Mouse (Mus musculus) heart, embryonic 14.5 days (tissue): ENCODE data around the gene Gm28308. TPM values are rescaled to one million over a fixed set of nuclear protein-coding genes. Genes with fewer than 3 reads are reported as not detected.

ENCODE experiments used
- ATAC-seq: fragments of 200-750 bp; cut with Nextera tagmentation; 2 replicates; pipeline ENCODE4 v1.8.0; 2017; ENCODE audit warnings: low read depth, moderate TSS enrichment; ENCODE audit not compliant: insufficient number of reproducible peaks, insufficient read depth, low FRiP score
- H3K27ac ChIP-seq, 2 experiments: fragments of 200-500 bp in 1 of 2; fragments of 300-500 bp in 1 of 2; sonication (generic) in 1 of 2; replicated peaks in 1 of 2; 2 replicates each; pipeline ENCODE4 v1.5.1; 2012 to 2014; ENCODE audit warnings: low read depth in 2 of 2, low read length in 2 of 2, control low read depth in 1 of 2, mild to moderate bottlenecking in 1 of 2, mixed read lengths in 1 of 2; ENCODE audit not compliant: control insufficient read depth in 1 of 2, insufficient read depth in 1 of 2
- H3K27me3 ChIP-seq: fragments of 300-500 bp; sonication (generic); 2 replicates; pipeline ENCODE4 v1.6.1; 2014; ENCODE audit warnings: mild to moderate bottlenecking, low read length, control low read depth; ENCODE audit not compliant: control insufficient read depth, insufficient read depth
- H3K36me3 ChIP-seq: fragments of 300-500 bp; sonication (generic); 2 replicates; pipeline ENCODE4 v1.6.1; 2014; ENCODE audit warnings: mild to moderate bottlenecking, control low read depth, low read length, mixed read lengths; ENCODE audit not compliant: control insufficient read depth, insufficient read depth
- H3K4me1 ChIP-seq, 2 experiments: fragments of 200-500 bp in 1 of 2; fragments of 300-500 bp in 1 of 2; sonication (generic) in 1 of 2; 2 replicates each; pipeline ENCODE4 v1.6.1; 2012 to 2014; ENCODE audit warnings: low read length in 2 of 2, control low read depth in 1 of 2, mixed read lengths in 1 of 2; ENCODE audit not compliant: control insufficient read depth in 2 of 2, insufficient read depth in 2 of 2
- H3K4me2 ChIP-seq: fragments of 300-500 bp; sonication (generic); 2 replicates; pipeline ENCODE4 v1.6.1; 2014; ENCODE audit warnings: mild to moderate bottlenecking, low read length
- H3K4me3 ChIP-seq, 2 experiments: fragments of 200-500 bp in 1 of 2; fragments of 300-500 bp in 1 of 2; sonication (generic) in 1 of 2; 2 replicates each; pipeline ENCODE4 v1.5.1; 2012 to 2014; ENCODE audit warnings: low read length in 2 of 2, mild to moderate bottlenecking in 2 of 2, control low read depth in 1 of 2, low read depth in 1 of 2, moderate library complexity in 1 of 2; ENCODE audit not compliant: control insufficient read depth in 1 of 2, insufficient read depth in 1 of 2
- H3K9ac ChIP-seq: fragments of 300-500 bp; sonication (generic); 2 replicates; pipeline ENCODE4 v1.6.1; 2014; ENCODE audit warnings: mild to moderate bottlenecking, low read length
- H3K9me3 ChIP-seq: fragments of 300-500 bp; sonication (generic); 2 replicates; pipeline ENCODE4 v1.6.1; 2016; ENCODE audit warnings: low read length, control low read depth; ENCODE audit not compliant: control insufficient read depth
- WGBS: fragments of 180-500 bp; shearing (Covaris S2); extraction: QIAGEN DNeasy Blood & Tissue Kit; methylation state at CpG from one replicate; pipeline ENCODE4 v1.1.7; 2014; 5-methylcytosine and 5-hydroxymethylcytosine counted together
- polyA plus RNA-seq: library from polyadenylated mRNA; unstranded; fragments of >200 nt; fragmentation: Nextera tagmentation; extraction: Ambion mirVana; gene quantifications from 2 replicates; pipeline ENCODE4 v1.2.1, GENCODE M21; 2014

Gm28308 gene
- polyA plus RNA-seq, 1 experiment from 2014 or later: not detected

DNA sequence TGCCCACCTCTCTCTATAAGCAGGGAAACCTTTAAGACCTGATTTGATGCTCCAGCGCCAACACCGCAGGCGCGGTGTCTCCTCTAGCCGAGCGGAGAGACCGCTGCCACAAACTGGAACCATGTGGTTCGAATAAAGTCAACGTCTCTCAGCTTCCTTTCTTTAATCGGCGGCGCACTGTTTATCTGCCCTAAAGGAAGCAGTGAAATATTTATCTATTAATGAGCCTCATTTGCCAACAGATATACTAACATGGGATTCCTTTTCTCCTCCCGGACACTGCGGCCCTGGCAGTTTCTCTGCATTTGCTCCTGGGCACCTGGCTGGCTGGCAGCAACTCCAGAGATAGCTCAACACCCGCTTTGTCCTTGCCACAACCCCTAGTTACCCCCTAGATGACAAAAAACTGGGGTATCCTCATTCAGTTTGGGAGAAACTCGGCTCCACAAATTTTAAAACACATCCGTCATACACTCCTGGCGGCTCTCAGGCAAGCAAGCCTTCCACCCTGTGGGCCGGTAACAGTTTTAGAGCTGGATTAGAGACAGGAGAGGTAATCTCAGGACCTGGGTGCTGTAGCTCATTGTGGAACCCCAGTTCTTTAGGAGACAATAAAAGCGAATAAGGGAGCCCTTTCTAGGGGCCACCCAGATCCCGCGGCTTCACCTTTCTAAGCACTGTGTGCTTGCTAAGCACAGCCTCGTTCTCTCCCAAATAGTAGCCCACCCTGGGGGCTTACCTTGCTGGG, 4.9 kb upstream of the Gm28308 start:
- Histone ChIP-seq H3K4me2 (0 out of 2 replicates have a peak overlapping the region, but pooled peaks have one; percentile 45), H3K4me3 (peak overlapping the region in 1 of 2 experiments; percentile 24; a peak in 1 of 4 replicates), H3K9me3 (no peaks in the 10 kb centered on the region), H3K36me3 (no peaks in the 10 kb centered on the region), H3K27ac (no peak overlapping the region), H3K9ac (no peak overlapping the region), H3K4me1 (peaks cover 2 to 17% of the 10 kb centered on the region in 2 experiments; a peak in 1 of 4 replicates), H3K27me3 (peaks cover 100% of the 10 kb centered on the region)
- no peak for ATAC-seq
- 5% methylated on average over 23 of the region's 23 CpGs for WGBS

- ATAC-seq: no peak
- H3K27me3 ChIP-seq: peaks cover 100% of the 10 kb centered on the region
- no peak overlapping the region for H3K9ac ChIP-seq
- peaks cover 2 to 20% of the 10 kb centered on the region in 2 experiments; a peak in 1 of 4 replicates for H3K4me1 ChIP-seq
- WGBS: under 1% methylated on average over 25 of the region's 25 CpGs
- peak overlapping the region; percentile 4 to 24; a peak in 3 of 4 replicates for H3K4me3 ChIP-seq
- H3K9me3 ChIP-seq: no peaks in the 10 kb centered on the region
- H3K36me3 ChIP-seq: no peaks in the 10 kb centered on the region
- peak overlapping the region; percentile 45 for H3K4me2 ChIP-seq
- H3K27ac ChIP-seq: no peak overlapping the region
Measured at GRCm38 (mm10) chr6:52217459-52217768, 4.3 kb upstream of the Gm28308 start.

DNA sequence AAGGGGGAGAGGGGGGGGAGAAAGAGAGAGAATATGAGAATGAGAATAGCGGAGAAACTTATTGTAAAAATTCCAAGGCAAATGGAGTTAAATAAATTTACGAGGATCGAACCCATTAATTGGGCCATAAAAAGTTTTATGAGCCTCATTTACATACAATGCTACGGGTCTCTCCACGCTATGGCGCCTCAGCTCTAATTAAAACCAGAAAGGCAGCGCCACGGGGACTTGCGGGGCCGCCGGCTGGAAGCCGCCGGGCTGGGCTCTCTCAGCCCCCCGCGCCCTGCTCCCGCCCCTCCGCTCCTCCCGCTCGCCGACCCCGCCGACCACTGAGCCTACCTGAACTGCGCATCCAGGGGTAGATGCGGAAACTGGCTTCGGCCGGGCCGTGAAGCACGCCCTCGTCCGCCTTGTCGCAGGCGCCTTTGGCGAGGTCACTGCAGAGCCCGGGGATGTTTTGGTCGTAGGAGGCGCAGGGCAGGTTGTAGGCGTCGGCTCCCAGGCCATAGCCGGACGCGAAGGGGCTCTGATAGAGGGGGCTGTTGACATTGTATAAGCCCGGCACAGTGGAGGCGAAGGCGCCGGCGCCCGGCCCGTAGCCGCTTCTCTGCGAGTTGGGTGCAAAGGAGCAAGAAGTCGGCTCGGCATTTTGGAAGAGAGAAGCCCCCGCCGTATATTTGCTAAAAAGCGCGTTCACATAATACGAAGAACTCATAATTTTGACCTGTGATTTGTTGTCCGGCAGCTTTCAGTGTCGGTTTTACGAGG, 3.7 kb upstream of the Gm28308 start:
- 3% methylated on average over 60 of the region's 60 CpGs for WGBS
- peak overlapping the region; percentile 45 for H3K4me2 ChIP-seq
- no peaks in the 10 kb centered on the region for H3K9me3 ChIP-seq
- peak overlapping the region; percentile 4 to 24; a peak in 3 of 4 replicates for H3K4me3 ChIP-seq
- peaks cover 100% of the 10 kb centered on the region for H3K27me3 ChIP-seq
- ATAC-seq: no peak
- H3K36me3 ChIP-seq: no peaks in the 10 kb centered on the region
- peaks cover 2 to 19% of the 10 kb centered on the region in 2 experiments; a peak in 1 of 4 replicates for H3K4me1 ChIP-seq
- H3K27ac ChIP-seq: no peak overlapping the region
- H3K9ac ChIP-seq: no peak overlapping the region

GRCm38 (mm10) chr6:52215771-52216535, 2.8 kb upstream of the Gm28308 start:
- no peak overlapping the region for H3K9ac ChIP-seq
- H3K9me3 ChIP-seq: no peaks in the 10 kb centered on the region
- no peak overlapping the region for H3K4me3 ChIP-seq
- 1% methylated on average over 30 of the region's 30 CpGs for WGBS
- H3K4me1 ChIP-seq: peaks cover 3 to 14% of the 10 kb centered on the region in 2 experiments; a peak in 2 of 4 replicates
- H3K27ac ChIP-seq: no peak overlapping the region
- H3K27me3 ChIP-seq: peaks cover 100% of the 10 kb centered on the region
- ATAC-seq: no peak
- H3K4me2 ChIP-seq: no peak overlapping the region
- H3K36me3 ChIP-seq: no peaks in the 10 kb centered on the region

GRCm38 (mm10) chr6:52215070-52215469, 1.9 kb upstream of the Gm28308 start:
- no peaks in the 10 kb centered on the region for H3K9me3 ChIP-seq
- WGBS: 13% methylated on average over 3 of the region's 3 CpGs
- H3K4me2 ChIP-seq: no peak overlapping the region
- no peaks in the 10 kb centered on the region for H3K36me3 ChIP-seq
- peaks cover 100% of the 10 kb centered on the region for H3K27me3 ChIP-seq
- no peak overlapping the region for H3K27ac ChIP-seq
- H3K4me3 ChIP-seq: no peak overlapping the region
- ATAC-seq: no peak
- H3K4me1 ChIP-seq: peaks cover 3 to 14% of the 10 kb centered on the region in 2 experiments; a peak in 2 of 4 replicates
- no peak overlapping the region for H3K9ac ChIP-seq

GRCm38 (mm10) chr6:52214271-52214670, 1.1 kb upstream of the Gm28308 start:
- Histone ChIP-seq H3K36me3 (no peaks in the 10 kb centered on the region), H3K4me1 (peaks cover 3 to 14% of the 10 kb centered on the region in 2 experiments; a peak in 2 of 4 replicates), H3K9ac (no peak overlapping the region), H3K4me2 (no peak overlapping the region), H3K4me3 (no peak overlapping the region), H3K27ac (no peak overlapping the region), H3K27me3 (peaks cover 100% of the 10 kb centered on the region), H3K9me3 (no peaks in the 10 kb centered on the region)
- ATAC-seq: no peak
- WGBS: 11% methylated on average over 5 of the region's 5 CpGs

- no peak for ATAC-seq
- peaks cover 100% of the 10 kb centered on the region for H3K27me3 ChIP-seq
- no peaks in the 10 kb centered on the region for H3K9me3 ChIP-seq
- no peak overlapping the region for H3K27ac ChIP-seq
- peak overlapping the region; percentile 51 for H3K4me2 ChIP-seq
- 1% methylated on average over 22 of the region's 22 CpGs for WGBS
- H3K9ac ChIP-seq: no peak overlapping the region
- H3K4me3 ChIP-seq: peak overlapping the region; percentile 3 to 29; a peak in 2 of 4 replicates
- peaks cover 3 to 17% of the 10 kb centered on the region in 2 experiments; a peak in 2 of 4 replicates for H3K4me1 ChIP-seq
- no peaks in the 10 kb centered on the region for H3K36me3 ChIP-seq
Measured at GRCm38 (mm10) chr6:52212556-52213118, 502 bp downstream of the Gm28308 start.
